Mouse (Mus musculus): ENCODE measurements at regions not wholly inside any gene's neighbourhood (a gene's known extent, or its start where the extent isn't known, plus 50 kb on each side); places are given as distances from the start of the nearest gene placed in this dataset.
"Not testable (repeated sequence)": the region's sequence is repeated elsewhere in the genome, so short reads cannot be mapped to it uniquely, and the experiment has no call there.

DNA sequence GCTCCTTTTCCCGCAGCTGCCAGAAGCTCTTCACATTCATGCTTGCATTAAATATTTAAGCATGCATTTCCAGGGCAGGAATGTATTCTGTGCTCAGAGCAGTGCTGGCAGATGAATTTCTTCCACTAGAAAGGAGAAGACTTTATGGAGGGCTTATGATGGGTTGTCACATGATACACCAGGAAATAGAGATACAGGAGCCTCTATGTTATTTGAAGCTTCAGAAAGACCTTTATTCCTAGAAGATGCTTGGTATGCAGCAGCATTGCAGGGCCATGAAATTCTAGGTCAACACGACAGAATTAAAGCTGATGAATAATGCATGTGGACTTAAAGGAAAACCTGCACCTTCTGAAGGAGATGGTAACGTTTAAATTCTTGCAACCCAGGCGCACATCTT lies 212.1 kb downstream of the Adgrg6 start:
- in situ Hi-C loops (cut with MboI, MseI), result no loop called here

DNA sequence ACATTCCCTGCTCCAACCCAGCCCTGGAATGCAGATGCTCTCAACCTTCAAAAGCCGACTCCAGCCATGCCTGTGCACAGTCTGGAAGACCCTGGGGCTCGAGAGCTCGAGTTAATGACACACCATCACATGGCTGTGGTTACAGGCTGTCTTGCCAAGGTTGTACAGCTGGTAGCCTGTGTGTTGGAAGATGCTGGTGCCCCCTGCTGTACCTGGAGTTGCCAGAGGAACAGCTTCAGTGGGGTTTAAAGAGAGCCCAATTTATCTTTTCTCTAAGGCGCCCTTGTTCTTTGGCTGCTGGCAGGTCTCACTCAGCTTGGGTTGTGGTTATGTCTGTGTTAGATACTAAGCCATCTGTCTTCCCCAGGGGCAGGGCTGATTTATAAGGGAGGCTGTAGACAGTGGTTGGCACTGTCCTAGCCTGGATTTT lies 212.8 kb downstream of the Adgrg6 start:
- in situ Hi-C loops (cut with MboI, MseI), result no loop called here

DNA sequence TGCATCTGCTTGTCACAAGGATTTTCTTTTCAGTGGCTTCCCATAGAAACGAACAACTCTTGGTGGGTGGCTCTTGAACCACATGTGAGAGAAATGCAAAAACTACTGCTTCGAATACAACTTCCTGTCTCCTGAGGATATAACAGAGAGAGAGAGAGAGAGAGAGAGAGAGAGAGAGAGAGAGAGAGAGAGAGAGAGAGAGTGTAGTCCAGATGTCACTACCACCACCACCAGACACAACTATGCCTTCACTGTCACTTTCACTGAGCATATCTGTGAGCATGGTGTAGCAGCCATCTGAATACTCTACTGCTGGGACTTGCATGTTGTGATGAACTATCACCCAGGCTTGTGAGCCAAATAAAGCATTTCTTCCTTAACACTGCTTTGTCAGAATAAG lies 216.6 kb downstream of the Adgrg6 start:
- in situ Hi-C loops (cut with MboI, MseI), result loop anchor here (10.0 kb wide), 1 partner anchor 764 kb away; no protein-coding TSS in a partner anchor

GRCm38 (mm10) chr10:14326229-14326628 lies 219.2 kb downstream of the Adgrg6 start:
- in situ Hi-C loops (cut with MboI, MseI), result loop anchor here (10.0 kb wide), 1 partner anchor 761 kb away; no protein-coding TSS in a partner anchor

- in situ Hi-C loops (cut with MboI, MseI), result loop anchor here (10.0 kb wide), 1 partner anchor 757 kb away; no protein-coding TSS in a partner anchor
Measured at GRCm38 (mm10) chr10:14321503-14321902, 224.0 kb downstream of the Adgrg6 start.

- in situ Hi-C loops (cut with MboI, MseI), result no loop called here
Measured at GRCm38 (mm10) chr10:14315232-14315631, 230.2 kb downstream of the Adgrg6 start.

- in situ Hi-C loops (cut with MboI, MseI), result no loop called here
Measured at GRCm38 (mm10) chr10:14314607-14315006, 230.9 kb downstream of the Adgrg6 start.

DNA sequence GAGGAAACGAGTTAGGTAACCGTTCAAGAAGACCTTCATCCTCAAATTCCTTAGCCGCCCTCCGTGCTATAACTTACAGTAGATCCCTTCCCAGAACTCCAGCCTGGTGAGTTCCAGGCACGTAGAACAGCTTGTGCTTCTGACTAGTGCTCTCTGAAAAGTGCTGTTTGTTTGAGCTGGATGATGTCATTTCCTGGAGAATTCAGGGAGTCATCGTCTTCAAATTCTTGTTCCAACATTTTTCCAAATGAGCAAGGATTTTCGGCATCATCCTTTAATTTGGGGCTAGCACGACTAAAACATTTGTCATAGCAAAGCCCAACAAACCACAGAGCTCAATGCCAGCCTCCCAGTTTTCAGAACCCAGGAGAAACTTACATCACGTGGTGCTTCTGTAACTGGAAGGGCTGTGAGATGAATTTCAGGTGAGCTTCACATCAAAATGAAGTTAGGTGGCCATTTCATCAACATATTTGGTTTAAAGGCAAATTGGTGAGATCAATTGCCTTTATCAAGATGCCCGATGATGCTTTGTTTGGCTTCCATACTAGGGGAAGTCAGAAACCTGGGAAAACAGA lies 231.4 kb downstream of the Adgrg6 start:
- in situ Hi-C loops (cut with MboI, MseI), result no loop called here

DNA sequence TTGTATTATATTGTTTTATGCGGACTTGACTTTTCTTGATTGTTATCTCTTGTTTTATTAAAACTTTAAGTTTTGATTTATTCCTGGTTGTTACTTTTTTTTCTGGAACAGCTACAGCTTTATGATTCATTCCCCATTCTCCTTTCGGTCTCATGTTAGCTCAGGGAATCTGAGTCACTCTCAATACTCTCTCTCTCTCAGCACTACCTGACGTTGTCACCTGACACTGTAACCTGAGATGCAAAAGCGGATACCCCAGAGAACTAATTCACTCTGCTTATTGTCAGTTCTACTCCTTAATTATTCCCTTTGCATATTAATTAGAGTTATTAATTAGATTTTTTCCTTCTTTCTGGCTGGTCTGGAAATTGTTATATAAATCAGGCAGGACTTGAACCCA lies 232.5 kb downstream of the Adgrg6 start:
- in situ Hi-C loops (cut with MboI, MseI), result no loop called here

GRCm38 (mm10) chr10:14311962-14312361 lies 233.5 kb downstream of the Adgrg6 start:
- in situ Hi-C loops (cut with MboI, MseI), result no loop called here

- in situ Hi-C loops (cut with MboI, MseI), result no loop called here
Measured at GRCm38 (mm10) chr10:14306811-14307210, 238.6 kb downstream of the Adgrg6 start.

GRCm38 (mm10) chr10:14303476-14303875 lies 242.0 kb downstream of the Adgrg6 start:
- in situ Hi-C loops (cut with MboI, MseI), result no loop called here

DNA sequence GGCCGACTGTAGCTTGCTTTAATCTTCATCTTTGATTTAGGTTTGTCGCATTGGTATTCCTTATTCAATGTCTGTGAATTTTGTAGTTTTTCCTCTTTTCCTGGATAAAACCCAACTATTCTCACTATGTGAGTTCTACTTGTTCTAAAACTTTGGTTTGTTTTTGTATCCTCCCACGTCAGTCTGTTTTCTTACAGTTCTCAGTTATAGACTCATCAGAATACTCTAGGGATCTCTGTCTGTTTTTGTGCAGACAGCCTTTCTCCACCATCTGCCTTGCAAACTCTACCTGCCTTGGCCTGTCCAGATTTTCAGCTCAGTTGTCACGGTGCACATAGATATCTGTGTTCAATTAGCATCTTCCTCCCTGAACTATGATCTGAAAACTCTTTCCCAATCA lies 249.3 kb downstream of the Adgrg6 start:
- in situ Hi-C loops (cut with MboI, MseI), result no loop called here

DNA sequence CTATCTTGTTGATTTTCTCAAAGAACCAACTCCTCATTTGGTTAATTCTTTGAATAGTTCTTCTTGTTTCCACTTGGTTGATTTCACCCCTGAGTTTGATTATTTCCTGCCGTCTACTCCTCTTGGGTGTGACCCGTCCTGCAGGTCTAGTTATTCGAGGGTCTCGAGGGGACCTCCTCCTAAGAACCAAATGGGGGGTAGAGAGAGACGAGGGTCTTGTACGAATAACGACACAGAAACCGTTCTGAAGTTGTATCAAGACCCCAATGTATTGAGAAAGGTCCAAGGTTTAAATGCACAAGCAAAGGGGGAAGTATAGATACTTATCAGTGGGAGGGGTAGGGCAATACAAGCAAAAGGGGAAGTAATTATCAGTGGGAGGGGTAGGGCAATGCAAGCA lies 252.8 kb downstream of the Adgrg6 start:
- in situ Hi-C loops (cut with MboI, MseI), result not testable (repeated sequence)

DNA sequence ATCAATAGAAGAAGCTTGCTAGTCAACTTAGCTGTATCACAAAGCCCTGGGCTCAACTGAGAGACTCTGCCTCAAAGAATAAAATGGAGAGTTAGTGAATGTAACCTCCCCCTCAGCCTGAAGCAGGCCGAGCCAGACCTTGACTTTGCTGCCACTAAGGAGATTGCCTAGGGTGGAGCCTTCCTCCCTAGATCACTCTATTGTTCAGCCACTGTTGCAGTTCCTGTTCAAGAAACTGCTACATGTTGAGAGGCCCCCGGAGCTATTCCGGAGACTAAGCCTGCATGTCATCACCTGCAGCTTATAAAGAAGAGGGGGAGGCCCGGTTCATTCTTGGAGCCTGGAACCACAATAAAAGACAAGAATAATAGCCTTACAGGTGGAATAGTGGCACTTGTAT lies 257.9 kb downstream of the Adgrg6 start:
- in situ Hi-C loops (cut with MboI, MseI), result no loop called here

DNA sequence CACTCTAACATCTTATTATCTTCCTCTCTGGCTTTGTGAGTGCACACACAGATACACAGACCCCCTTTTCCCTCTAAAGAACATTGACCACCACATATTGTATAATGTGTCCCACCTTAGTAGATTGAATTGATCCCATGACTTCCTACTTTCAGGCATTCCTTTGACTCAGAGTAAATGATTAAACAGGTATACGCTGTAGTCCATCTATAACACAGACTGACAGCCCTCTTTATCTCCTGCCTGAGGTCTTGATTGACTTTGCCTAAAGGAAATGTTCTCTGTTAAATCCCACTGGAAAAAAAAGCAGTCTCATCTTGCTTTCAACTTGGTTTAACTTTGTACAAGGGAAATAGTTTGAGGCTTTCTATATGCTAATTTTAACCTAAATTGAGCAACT lies 268.8 kb downstream of the Adgrg6 start:
- in situ Hi-C loops (cut with MboI, MseI), result no loop called here

DNA sequence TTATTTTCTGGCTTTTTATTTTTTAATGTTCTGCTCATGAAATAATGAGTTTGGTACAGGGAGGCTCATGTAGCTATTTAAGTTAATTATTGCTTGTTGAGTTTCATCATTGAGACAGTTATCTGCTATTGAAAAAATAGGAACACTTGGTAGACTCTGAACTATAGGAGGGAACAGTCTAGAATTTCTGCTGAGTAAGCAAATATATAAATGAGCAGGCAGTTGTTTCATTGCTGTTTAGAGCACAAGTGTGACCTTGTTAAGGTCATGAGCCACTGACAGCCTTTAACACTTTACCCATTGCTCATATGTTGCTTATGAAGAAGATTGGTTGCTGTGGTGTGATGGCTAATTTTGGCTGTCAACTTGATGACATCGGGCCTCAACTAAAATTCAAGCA lies 270.0 kb downstream of the Adgrg6 start:
- in situ Hi-C loops (cut with MboI, MseI), result no loop called here

GRCm38 (mm10) chr10:14270008-14270407 lies 275.5 kb downstream of the Adgrg6 start:
- in situ Hi-C loops (cut with MboI, MseI), result no loop called here

GRCm38 (mm10) chr10:14267641-14268040 lies 277.8 kb downstream of the Adgrg6 start:
- in situ Hi-C loops (cut with MboI, MseI), result no loop called here

GRCm38 (mm10) chr10:14239670-14240069 lies 273.8 kb downstream of the Hivep2 start:
- in situ Hi-C loops (cut with MboI, MseI), result no loop called here

DNA sequence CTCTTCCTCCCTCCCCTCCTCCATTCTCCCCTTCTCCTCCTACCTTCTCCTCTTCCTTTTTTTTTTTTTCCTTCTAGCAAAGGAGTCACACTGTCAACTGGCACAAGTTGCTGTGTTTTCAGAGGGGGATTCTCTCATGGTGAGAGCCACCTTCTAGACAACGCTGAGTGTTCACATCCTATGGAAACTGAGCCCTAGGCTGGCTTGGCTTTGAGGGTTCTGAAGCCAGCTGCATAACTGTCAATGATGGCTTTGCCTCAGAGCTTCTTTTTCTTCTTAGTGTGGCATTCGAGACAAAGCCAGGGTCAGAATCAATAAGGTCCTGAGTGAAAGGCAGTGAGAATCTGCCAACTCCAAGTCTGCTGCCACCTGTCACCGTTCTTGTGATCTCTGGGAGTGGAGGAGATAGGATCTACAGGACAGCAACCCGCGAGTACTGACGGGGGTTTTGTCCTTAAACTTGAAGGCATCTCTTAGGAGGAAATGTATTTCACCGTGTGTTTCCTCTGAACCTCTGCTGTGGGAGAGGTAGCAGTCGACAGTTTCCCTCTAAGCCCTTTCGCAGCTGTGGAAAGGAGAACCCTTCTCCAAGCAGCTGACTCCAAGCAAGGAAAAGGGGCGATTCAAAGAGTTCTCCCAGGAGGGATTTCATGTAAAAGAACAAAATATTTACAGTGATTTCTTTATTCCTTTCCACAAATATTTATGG lies 269.2 kb downstream of the Hivep2 start:
- in situ Hi-C loops (cut with MboI, MseI), result no loop called here

DNA sequence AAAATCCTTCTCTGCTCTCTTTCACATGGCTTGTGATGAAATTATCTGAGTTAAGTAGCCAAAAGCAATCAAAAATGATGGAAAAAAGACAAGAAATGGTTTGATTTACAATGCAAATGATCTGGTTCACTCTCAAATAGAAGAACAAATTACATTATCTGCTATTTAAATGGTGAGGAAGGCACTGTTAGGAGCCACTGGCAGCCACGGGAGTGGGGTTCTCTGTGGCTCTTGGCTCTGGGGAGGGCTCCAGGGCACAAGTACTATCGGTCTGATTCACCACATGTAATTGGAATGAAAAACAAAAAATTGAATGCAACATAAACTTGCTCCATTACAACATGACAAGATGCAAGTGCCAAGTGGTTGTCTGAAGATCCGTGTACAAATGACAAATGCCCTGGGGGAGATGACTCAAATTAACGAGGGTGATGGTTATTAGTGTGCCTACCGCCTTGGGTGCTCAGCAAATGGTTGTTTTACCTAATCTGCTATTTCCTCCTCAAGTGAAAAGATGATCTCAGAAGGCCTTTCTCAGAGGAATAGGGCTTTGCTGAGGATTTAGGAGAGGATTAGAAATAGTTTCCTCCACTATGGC lies 268.2 kb downstream of the Hivep2 start:
- in situ Hi-C loops (cut with MboI, MseI), result no loop called here

GRCm38 (mm10) chr10:14233335-14233734 lies 267.5 kb downstream of the Hivep2 start:
- in situ Hi-C loops (cut with MboI, MseI), result no loop called here

Measured in T-helper 2 cell (primary cell).